Mouse (Mus musculus): Measurements from ENCODE around the gene Tbcc.

DNA sequence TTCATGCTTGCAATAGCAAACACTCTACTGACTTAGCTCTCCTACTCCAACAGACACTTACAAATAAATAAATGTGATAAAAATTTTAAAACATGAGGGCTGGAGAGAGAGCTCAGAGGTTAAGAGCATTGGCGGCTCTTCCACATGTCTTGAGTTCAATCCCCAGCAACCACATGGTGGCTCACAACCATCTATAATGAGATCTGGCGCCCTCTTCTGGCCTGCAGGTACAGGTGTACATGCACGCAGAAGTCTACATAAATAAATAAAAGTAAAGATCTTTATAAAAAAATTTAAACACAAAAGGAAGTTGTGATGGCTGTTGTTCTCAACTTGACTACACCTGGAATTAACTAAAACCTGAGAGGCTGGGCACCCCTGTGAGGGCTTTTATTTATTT lies 14.9 kb upstream of the Tbcc start:
- TF ChIP-seq POLR2A (IDR thresholded peaks at IDR 0.05; ENCODE audit: extremely low read depth, insufficient read depth, low read length): no peak
- no peak for TF ChIP-seq CTCF (IDR thresholded peaks at IDR 0.05; ENCODE audit: extremely low read depth, insufficient read depth, low read length)

Data from cortical plate, adult 2 months (tissue).